Mouse (Mus musculus): ENCODE measurements around the gene Cpb2.

Cpb2 gene

GRCm38 (mm10) chr14:75246024-75247000, 4.2 kb downstream of the Cpb2 start:
- DNase-seq (ENCODE audit: low spot score in 2 of 2) = no peak

DNA sequence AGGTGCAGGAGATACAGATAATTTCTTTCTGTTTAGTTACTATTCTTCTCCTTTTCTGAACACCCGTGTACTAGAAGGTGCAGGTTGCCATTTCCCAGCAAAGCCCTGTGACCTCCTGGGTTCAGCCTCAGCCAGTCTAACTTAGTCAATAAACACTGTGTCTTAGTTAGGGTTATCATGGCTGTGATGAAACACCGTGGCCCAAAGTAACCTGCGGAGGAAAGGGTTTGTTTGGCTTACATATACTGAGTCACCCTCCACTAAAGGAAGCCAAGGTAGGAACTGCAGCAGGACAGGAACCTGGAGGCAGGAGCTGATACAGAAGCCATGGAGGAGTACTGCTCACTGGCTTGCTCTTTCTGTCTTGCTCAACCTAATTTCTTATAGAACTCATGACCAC, 8.3 kb downstream of the Cpb2 start:
- DNase-seq (ENCODE audit: low spot score in 2 of 2) = no peak

- no peak for DNase-seq (ENCODE audit: low spot score in 2 of 2)
Measured at GRCm38 (mm10) chr14:75256521-75256920, 14.4 kb downstream of the Cpb2 start.

GRCm38 (mm10) chr14:75269531-75269930, 27.4 kb downstream of the Cpb2 start:
- no peak for DNase-seq (ENCODE audit: low spot score in 2 of 2)

DNA sequence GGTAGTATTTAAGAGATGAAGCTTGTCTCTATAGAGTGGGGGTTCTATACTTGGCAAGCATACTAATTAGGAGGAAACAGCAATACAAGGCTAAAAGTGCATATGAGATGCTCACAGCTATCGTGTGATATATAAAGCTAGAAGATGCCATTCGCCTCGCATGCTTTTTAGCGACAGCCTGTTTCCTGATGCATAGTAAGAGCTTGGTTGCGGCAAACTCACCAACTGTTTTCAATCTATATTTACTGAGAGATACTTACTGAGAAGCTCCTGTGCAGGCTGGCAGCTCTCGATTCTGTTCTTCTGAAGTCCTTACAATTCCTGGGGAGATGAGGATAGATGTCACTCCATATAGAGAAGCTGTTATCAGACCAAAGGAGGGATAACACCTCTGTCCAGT, 37.6 kb downstream of the Cpb2 start:
- DNase-seq (ENCODE audit: low spot score in 2 of 2) = no peak

DNA sequence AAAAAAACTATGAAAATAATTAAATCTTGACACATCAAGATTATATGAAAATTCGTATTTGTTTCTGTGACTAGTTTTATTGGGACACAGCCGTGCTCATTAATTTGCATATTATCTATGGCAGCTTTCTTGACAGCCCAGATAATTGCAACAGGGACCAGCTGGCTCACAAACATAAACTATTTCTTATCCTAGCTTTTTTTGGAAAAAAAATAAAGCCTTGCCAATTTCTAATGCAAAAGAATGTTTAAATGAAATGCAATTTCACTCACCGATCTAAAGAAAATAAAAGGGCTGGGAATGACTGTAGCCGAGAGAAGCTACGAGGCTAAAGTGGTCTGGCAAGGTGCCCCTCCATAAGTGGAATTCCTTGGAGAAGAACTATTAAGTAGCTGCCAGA, 38.3 kb downstream of the Cpb2 start:
- no peak for DNase-seq (ENCODE audit: low spot score in 2 of 2)

GRCm38 (mm10) chr14:75283609-75284192, 41.6 kb downstream of the Cpb2 start:
- peak in 1 of 2 experiments; percentile 10 for DNase-seq (ENCODE audit: low spot score in 2 of 2)

- peak; percentile 96 to 97 for DNase-seq (ENCODE audit: low spot score in 2 of 2)
Measured at GRCm38 (mm10) chr14:75284193-75284915, 42.3 kb downstream of the Cpb2 start, which contains the start of gene Zc3h13. Gene Zc3h13 (plus strand): TSS chr14:75284373.

- DNase-seq (ENCODE audit: low spot score in 2 of 2) = no peak
Measured at GRCm38 (mm10) chr14:75301081-75301480, 59.0 kb downstream of the Cpb2 start.

DNA sequence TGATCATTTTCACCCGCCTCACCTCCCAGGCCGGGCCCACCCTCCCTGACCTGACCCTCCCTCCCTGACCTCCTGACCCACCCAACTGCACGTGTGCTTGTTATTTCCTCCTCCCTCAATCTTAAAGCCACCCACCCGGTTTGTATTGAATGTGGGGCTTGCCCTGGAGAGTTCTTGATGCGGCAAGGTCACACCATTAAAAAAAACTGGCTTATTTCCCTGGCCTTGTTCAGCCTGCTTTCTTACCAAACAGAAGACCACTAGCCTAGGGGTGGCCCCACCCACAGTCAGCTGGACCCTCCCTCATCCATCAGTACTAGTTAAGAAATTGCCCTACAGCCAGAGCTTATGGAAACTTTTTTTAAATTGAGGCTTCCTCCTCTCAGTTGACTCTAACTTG, 61.7 kb downstream of the Cpb2 start:
- no peak for DNase-seq (ENCODE audit: low spot score in 2 of 2)

GRCm38 (mm10) chr14:75307855-75308254, 65.8 kb downstream of the Cpb2 start:
- DNase-seq (ENCODE audit: low spot score in 2 of 2) = no peak

- no peak for DNase-seq (ENCODE audit: low spot score in 2 of 2)
Measured at GRCm38 (mm10) chr14:75309336-75309992, 67.4 kb downstream of the Cpb2 start.

- no peak for DNase-seq (ENCODE audit: low spot score in 2 of 2)
Measured at GRCm38 (mm10) chr14:75314484-75314883, 72.4 kb downstream of the Cpb2 start.

- DNase-seq (ENCODE audit: low spot score in 2 of 2) = no peak
Measured at GRCm38 (mm10) chr14:75318736-75319135, 76.6 kb downstream of the Cpb2 start.

DNA sequence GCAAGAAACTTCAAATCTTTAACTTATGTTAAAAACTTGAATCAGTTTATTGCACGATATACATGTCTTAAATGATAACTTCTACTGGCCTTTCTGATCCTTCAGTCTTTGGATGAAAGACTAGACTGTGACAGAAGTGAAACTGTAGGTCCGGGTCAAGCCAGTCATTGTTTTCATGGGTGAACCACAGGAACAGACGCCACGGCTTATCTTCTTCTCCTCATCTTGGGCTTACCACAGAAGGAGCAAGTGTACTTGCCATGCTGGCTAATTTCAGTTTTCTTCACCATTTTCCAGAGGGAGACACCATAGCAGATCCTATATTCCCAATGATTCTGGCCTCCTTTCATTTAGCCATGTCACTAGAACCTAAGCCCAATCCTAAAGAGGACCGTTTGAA, 78.2 kb downstream of the Cpb2 start:
- DNase-seq (ENCODE audit: low spot score in 2 of 2) = no peak

- no peak for DNase-seq (ENCODE audit: low spot score in 2 of 2)
Measured at GRCm38 (mm10) chr14:75323354-75323753, 81.3 kb downstream of the Cpb2 start.

GRCm38 (mm10) chr14:75328062-75328461, 86.0 kb downstream of the Cpb2 start:
- no peak for DNase-seq (ENCODE audit: low spot score in 2 of 2)

- no peak for DNase-seq (ENCODE audit: low spot score in 2 of 2)
Measured at GRCm38 (mm10) chr14:75330621-75331020, 88.5 kb downstream of the Cpb2 start.

Measured in right cerebral cortex, adult 2 months (tissue).